Mouse (Mus musculus) CD8-positive naive resting alpha-beta T cell, adult 57 days (primary cell): ENCODE results near the gene Vmn2r2. TPM values are rescaled to one million over a fixed set of nuclear protein-coding genes. Genes with fewer than 3 reads are reported as not detected.

ENCODE experiments used
- total RNA-seq: library from RNA; stranded (reverse); gene quantifications from one replicate; pipeline ENCODE4 v1.2.4, GENCODE M21; 2023

The Vmn2r2 gene
- not detected for total RNA-seq

DNA sequence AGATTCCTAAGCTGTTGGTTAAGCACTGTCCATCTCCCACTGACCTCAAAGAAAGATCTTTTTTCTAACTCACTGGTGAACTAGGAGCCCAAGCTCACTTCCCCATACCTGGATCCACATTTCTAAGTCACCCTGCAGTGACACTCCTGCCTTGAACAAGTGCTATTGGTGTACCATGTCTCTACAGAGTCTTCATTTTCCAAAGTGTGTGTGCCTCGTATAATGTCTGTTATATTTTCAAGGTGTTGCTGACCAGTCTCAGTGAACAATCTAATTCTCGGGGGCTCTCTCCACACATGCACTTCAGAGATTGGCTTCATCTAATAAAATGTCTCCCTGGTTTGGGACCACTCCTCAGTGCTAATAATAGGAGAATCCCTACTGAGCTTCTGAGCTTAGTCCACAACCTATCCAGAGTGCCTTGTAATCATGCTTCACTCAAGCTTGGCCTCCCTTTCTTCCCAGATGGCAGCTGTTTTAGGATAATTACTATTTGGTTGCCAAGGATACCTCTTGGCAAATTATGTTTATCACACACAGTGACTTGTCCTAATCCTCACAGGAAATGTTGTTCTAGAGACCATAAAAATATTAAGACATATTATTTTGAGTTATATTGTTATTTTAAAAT, at the start of gene Vmn2r2:
Gene Vmn2r2 (minus strand): TSS at position 51 of the 631 bp plus-strand sequence.

DNA sequence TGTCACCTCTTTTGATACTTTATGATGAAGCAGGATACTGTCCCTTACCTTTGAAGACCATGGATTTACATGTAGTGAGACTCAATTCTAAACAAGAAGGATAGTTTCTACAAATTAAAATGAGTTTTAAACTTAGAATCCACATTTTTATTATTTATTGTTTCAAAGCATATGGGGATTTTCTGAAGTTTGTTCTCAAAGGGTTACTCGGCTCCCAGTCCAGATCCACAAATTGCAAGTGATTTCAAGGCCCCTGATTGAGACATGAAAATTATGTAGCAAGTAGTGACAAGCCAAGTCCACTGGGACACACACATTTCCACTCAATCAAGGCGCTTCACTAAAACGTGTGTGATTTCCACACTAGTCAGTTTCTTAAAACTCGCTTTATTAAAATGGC, 60.5 kb downstream of the Vmn2r2 start, which contains the start of gene Vmn2r1:
Gene Vmn2r1 (plus strand): TSS at position 301 of the 400 bp plus-strand sequence.

Other genes with a start within 250 kb of the Vmn2r2 start
- 4.6 TPM for gene Plch1, start 242.5 kb downstream of the Vmn2r2 start, total RNA-seq
- gene E130311K13Rik, start 212.5 kb downstream of the Vmn2r2 start, total RNA-seq: 5.5 TPM
- gene Slc33a1, start 177.2 kb downstream of the Vmn2r2 start, total RNA-seq: 10.9 TPM
- 17.1 TPM for gene Gmps, start 165.8 kb downstream of the Vmn2r2 start, total RNA-seq
- gene Vmn2r1, start 60.4 kb downstream of the Vmn2r2 start, total RNA-seq: not detected
- gene Vmn2r3, start 147.8 kb upstream of the Vmn2r2 start, total RNA-seq: not detected